Mouse (Mus musculus) layer of hippocampus, postnatal 25 days (tissue): ENCODE data around the gene Nudcd3. TPM values are rescaled to one million over a fixed set of nuclear protein-coding genes. Genes with fewer than 3 reads are reported as not detected.

ENCODE experiments used
- DNase-seq, 2 experiments: peaks; one replicate each; pipeline ENCODE4 v3.0.0; 2022; ENCODE audit warnings: mixed read lengths in 2 of 2, low spot score in 1 of 2; ENCODE audit errors: extremely low spot score in 1 of 2
- total RNA-seq, 2 experiments: library from RNA; stranded (reverse); gene quantifications; 2 replicates each; pipeline ENCODE4 v1.2.3; 2021

The Nudcd3 gene
- 100 to 1,000 TPM; 111 to 113 TPM for total RNA-seq

DNA sequence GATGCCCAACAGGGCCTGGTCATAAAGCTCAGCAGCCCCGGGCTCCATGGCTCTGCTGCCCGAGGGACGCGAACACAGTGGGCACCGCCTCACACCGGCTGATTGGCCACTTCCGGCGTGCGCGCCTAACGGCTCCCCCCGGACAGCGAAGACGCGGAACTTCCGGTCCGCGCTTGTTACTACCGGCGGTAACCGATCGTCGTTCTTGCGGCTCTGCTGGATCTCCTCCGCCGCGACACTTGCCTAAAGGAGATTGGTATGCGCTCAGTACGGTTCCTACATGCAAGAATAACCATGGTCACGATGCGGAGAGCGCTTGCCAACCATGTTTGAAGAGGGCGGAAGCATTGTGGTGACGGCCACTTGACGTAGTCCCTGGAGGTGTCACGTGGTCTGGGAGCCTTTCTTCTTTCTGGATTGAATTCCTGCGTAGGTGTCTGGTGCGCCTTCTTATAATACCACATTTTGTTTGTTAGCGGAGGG, at the start of gene Nudcd3:
Gene Nudcd3, minus strand, starts transcription at position 329 of the 483 bp plus-strand sequence.
- DNase-seq, result peak; percentile 83 to 86

DNA sequence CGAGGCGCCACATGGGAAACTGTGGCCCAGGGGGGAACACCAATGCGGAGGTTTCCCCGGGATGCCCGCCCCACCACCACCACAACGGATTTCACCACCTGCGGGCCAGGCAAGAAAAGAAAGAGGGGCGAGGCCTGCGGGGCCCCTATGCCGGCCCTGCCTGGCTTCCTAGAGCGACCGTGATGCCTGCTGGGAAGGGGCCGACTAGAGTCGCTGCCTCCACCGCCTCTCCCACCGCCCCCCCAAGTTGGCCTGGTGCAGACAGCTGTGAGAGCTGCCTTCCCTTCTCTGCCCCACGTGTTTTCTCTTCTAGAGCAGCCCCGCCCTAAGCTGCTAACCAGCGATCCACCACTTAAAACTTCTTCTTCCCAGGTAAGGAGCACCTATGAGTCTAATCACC, 44.5 kb upstream of the Nudcd3 start:
- DNase-seq, result no peak

DNA sequence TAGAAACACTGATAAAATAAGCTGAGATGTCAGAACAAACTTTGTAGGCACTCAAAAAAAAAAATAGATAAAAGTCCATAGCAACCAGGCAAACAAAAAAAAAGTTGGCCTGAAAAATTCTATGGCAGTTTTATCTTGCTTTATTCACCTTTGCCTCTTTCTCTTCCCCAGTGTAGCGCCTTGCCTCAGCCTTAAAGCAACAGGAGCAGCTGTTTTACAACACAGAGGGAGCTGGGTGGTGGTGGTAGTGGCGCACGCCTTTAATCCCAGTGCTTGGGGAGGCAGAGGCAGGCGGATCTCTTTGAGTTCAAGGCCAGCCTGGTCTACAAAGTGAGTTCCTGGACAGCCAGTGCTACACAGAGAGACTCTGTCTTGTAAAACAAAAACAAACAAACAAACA, 32.8 kb upstream of the Nudcd3 start:
- DNase-seq, result no peak

DNA sequence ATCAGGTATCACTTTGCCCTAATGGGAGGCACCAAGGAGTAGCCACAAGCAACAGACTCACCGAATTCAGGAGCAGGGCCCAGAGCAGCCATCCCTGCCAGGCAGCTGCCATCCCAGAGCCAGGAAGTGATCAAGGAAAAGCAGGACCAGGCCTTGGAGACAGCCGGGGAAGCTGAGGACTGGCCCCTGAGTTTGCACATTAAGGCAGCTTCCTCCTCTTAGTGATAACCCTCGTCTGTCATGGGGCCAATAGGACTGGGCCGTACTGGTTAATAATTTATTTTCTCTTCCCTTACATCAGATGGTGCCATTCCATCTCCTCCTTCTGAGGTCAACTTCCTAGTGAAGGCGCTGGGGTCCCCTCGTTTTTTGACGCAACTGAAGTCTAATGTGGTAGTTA, 29.8 kb upstream of the Nudcd3 start, which contains the start of gene Npc1l1:
Gene Npc1l1, minus strand, starts transcription at position 132 of the 400 bp plus-strand sequence.
- DNase-seq, result no peak

DNA sequence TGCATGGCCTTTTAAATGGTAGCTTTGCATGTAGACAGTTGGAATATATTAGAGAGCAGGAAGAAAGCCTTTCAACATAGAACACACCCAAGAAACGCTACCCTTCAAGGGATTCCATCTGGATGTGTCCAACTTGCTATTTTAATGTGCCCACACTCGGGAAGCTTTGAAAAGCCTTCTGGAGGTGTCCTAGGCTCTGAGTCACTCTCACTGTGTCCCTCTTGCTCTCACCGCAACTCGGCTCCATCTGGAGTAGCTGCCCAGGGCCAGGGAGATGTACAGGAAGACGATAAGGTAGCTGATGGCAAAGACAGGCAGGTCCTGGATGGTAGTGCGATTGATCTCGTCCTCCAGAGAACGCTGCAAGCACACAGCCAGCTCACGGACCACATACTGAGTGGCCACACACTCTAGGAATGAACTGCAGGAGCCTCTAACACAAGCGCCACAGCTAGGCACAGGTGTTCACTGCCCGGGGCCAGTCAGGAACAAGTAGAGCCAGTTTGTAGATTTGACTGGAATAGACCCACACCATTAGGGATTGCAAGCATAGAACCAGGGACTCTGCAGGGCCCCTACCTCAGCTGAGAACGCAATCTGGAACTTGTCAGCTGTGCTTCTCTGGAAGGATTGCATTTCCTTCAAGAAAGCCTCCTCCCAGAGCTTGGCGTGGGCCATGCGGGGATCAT, 24.5 kb upstream of the Nudcd3 start:
- DNase-seq, result no peak

DNA sequence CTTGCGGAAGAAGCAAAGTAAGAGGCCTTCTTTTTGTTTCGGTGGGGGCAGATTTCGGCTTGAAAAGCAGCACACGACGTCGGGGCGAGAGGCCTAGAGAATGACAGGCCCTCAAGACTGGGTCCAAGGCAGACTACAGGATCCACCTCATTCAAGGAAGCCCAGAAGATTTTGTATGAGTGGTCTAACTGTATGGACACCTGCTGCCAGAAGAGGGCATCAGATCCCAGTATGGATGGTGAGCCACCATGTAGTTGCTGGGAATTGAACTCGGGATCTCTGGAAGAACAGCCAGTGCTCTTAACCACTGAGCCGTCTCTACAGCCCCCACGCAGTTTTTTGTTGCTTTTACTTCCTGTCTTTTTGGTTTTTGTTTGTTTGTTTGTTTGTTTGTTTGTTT, 22.0 kb upstream of the Nudcd3 start:
- DNase-seq, result no peak

DNA sequence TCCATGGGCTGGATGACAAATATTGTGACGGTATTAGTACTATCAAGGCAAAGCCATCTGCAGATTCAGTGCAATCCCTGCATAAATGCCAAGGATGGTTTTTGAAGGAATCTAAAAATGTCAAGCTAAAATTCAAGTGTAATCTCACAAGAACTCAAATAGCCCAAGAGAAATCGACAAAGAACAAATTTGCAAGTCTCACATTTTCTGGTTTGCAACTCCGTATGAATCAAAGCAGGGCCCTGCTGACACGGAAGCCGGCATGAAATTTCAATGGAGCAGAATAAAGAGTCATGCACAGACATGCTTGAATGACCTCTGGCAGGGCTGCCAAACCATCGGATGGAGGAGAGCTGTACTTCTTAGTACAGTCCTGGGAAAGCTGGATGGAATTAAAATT, 19.8 kb upstream of the Nudcd3 start:
- no peak for DNase-seq

DNA sequence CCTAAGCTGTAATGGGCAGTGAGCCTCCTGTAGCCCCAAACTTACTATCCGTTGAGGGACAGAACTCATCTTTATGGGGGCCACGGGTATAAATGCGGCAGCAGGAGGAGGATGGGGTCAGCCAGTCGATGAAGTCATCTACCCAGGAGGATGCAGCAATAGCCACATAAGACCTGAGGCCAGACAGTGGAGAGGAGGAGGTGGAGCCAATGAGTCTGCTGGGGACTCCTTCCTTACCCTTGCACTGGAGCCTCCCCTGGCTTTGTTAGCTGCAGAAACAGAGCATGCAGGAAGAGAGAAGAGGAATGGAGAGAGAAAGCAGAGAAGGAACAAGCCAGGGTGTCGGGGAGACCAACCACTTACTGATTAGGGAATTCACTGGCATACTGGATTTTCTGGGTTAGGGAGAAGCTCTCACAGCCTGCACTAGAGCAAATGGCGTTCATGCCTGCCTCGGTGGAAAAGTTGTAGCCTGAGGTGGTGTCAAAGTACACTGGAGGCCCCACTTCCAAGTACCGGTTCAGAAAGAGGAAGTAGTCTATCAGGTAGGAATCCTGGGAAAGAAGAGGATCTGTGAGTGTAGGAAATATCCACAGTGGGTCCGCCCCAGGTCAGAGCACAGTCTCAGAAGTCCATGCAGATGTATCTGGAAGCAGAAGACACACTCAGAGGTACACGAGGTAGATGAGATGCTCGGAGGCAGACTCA, 18.1 kb upstream of the Nudcd3 start:
- no peak for DNase-seq

DNA sequence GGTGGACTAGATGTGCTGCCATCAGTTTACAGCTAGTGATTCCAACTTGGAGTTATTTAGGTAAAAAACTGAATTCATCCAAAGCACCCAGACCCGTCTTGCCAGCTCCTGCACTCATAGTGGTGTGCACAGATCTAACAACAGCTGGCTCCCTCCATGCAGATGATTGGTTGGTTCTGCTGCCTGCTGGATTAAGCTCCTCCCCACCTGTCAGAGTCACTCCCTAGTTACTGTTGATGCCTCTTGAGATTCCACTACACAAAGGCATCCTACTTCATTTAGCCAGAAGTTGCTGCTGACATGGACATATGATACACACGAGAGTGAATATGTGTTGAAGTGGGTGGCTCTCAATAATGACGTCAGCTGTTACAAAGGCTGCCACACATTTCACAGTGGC, 16.6 kb upstream of the Nudcd3 start:
- DNase-seq, result no peak

DNA sequence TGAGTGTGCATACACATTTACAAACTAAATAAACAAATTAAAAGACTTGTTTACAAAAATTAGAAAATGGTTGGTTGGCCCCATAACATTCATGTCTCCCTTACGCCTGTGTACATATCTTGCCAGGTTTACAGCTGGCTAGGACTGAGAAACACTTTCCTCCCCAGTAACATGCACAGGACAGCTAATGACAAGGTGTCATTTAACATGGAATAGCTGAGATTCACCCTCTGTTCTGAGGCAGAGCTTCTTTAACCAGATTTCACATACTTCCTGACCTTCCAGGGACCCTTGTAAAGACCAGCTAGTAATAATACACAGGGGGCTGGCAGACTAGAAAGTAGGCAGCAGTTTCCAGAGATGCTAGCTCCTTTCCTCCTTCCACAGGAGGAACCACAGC, 7.9 kb upstream of the Nudcd3 start:
- DNase-seq, result no peak

DNA sequence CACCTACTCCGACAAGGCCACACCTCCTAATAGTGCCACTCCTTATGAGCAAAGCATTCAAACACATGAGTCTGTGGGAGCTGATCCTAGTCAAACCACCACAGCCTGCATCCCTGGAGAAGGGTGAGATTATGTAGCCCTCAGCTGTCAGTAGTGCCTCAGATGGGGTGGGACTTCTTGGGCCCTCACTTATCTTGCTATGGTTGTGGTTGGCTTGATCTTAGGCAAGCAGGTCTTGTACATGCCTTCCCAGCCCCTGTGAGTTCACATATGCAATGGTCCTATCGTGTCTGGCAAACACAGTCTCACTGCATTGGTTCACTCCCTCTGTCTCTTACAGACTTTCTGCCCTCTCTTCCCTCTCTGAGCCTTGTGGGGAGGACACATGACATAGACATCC, 6.9 kb upstream of the Nudcd3 start:
- no peak for DNase-seq

DNA sequence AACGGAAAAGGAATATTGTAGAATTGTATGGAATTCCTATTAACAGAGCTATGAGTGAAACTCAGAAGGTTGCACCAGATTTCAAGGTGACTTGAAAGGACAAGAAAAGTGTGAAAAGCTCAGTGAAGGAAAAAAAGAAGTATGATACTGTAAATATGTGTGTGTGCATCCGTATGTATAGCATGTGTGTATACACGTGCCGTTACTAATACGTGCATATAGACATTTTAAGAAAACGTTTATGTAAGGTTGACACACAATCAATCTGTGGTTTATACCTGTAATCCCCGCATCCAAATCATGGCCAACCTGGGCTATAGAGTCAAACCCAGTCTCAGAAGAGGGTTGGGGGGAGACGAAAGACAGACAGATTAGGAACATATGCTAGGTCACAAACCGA, 355 bp upstream of the Nudcd3 start:
- no peak for DNase-seq

DNA sequence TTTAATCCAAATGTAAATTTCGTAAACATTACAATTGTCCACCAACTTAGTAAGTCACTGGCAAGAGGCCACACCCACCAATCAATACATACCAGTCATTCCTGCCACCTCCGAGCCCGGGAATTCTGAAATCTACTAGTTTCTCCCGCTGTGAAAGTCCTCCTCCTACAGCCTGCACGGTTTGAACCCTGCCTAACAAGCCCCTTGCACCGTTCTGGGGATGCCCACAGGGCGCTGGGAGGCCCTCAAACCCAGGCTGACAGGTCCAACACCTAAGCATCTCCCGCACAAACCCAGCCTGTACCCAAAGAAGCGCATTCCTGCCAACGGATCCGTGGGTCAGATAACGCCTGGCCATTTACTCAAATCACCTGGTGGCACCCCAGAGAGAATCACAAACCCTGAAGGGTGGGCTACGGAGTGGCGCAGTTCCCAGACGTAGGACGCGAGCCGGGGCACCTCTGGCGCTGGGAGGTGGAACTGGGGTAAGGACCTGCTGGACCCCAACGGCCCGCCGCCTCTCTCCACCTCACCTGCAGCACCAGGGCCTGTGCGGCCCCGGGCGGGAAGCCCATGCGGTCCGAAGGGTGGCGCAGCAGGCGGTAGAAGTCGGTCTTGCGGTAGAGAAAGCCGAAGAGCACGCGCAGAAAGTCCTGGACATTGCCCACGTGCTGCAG, 667 bp downstream of the Nudcd3 start, which contains the start of gene A730071L15Rik:
Gene A730071L15Rik, plus strand, starts transcription at position 620 of the 677 bp plus-strand sequence.
- no peak for DNase-seq

DNA sequence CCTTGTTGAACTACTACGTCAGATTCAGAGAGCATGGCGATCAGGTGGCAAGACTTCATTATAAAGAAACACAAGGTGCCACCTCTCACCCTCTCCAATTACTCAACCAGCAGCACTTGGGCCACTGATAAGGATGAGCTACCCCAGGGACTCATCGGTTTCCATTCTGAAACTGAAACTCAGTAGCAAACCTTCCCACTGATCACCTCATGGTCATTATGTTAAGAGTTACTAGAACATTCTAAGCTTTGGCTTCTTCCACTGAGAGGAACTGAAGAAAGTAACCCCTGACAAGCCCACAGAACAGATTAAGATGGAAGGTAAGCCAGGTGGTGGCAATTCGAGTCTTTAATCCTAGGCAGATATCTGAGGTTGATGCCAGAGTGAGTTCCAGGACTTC, 1.8 kb downstream of the Nudcd3 start:
- no peak for DNase-seq

DNA sequence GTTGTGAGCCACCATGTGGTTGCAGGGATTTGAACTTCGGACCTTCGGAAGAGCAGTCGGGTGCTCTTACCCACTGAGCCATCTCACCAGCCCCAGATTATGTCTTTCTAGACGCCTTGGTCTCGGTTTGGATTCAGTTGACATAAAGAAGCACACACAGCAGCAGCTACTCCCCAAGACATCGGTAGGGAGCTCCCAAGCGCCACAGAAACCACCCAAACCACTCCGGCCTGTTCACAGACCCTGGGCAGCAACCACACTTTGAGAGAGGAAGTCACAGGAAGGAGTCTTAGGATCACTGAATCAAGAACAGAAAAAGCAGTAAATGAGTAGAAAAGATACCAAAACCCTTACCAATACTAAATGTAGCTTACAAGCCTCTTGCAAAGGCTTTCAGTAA, 3.4 kb downstream of the Nudcd3 start:
- no peak for DNase-seq

DNA sequence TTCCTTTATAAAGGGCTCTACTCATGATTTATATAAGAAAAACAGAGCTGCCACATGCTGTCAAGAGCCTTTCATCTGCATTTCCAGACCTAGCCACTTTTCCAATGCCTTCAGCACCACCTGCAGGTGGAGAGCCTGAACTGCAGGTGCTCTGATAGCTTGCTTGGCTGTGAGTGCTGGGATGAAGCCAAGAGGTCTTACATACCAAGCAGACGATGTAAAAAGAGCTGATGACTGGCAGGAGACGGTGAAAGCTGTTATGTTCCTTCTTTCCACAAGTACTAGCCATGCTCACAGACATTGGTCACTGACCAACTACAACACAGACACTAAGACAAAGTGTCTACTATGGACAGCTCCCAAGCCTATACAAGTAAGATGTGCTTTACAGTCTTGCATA, 12.3 kb downstream of the Nudcd3 start:
- peak; percentile 83 to 91 for DNase-seq

DNA sequence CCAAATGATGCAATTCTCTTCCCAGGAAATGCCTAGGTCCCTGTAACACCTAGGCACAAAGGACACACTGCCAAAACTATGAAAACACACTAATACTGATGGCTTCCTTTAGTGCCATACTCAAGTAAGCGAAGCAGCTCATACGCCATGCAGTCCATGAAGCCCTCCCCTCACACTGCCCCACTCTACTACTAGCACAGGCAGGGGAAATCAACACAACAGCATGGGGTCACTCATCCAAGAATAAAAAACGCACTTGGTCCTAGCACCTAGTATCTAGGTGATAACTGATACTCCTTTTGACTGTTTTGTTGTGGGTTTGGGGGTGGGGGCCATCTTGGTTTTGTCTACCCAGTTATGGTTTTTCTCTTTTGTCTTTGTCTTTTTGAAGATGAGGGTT, 12.8 kb downstream of the Nudcd3 start:
- no peak for DNase-seq

DNA sequence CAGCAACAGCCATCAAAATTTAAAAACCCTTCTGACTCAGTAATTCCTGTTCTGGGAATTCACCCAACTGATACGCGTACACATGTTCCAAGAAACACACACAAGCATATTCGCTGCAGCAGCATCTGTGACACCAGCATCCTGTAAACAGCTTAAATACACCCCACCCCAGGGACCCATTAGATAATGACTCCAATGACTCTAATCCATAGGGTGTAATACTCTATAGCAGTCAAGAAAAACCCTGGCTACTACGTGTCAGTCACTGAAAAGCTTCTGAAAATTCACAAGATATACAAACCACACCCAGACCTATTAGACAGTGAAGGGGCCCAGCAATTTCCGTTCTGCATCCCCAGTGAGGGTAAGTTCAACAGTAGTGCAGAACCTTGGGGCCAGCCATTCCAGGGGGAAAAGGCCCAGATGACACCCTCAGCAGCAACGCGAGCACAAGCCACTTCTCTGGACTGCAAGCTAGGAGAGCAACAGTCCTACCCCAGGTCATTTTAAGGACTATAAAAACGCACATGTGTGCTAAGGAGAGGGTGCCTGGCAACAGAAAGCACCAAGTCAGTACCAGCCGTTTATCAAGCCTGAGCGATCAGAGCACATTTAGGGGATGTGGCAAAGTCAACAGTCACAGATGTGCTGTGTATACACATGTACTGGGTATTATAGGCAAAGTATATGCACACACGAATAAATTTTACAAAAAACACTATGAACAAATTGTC, 15.8 kb downstream of the Nudcd3 start:
- DNase-seq, result no peak

DNA sequence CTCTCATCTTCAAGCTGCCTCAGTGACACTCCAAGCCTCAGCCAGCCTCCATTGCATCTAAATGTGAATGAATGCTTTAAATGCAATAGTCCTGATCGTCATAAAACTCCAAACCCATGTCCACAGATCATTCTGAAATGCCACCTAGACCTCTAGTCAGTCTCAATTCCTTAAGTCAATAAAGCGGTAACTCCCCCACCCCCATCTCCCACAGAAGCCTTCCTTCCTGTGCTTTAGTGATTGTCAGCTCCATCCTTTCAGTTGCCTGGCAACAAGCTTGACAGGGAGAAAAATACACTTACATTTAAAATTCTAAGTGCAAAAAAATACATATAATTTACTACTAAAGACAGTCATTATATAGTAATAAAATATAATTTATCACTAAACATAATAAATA, 17.0 kb downstream of the Nudcd3 start:
- DNase-seq, result no peak

DNA sequence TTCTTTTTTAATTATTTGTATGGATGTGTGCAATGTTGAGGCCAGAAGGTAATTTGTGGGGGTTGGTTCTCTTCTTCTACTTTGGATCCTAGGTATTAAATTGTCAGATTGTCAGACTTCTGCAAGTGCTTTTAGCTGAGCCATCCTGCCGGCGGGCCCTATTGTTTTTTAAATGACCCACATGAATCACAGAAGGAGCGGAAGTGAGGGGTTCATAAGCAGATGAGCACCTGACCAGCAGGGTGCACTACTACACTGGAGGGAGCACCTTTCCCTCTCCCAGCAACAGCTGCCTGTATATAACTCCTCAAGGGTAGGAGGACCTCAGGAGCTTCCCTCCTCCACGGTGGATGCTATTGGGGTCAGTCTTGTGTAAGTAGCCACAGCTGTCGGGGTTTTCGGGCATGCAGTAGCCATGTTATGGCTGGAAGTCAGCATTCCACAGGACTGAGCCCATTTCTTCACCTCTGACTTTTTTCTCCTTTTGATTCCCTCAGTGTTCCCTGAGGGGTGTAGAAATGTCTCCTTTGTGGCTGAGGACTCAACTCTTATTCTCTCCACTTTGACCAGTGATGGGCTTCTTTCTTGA, 19.3 kb downstream of the Nudcd3 start:
- DNase-seq, result no peak
